Mouse (Mus musculus): ENCODE results near the gene Rdh12.

Gene Rdh12

DNA sequence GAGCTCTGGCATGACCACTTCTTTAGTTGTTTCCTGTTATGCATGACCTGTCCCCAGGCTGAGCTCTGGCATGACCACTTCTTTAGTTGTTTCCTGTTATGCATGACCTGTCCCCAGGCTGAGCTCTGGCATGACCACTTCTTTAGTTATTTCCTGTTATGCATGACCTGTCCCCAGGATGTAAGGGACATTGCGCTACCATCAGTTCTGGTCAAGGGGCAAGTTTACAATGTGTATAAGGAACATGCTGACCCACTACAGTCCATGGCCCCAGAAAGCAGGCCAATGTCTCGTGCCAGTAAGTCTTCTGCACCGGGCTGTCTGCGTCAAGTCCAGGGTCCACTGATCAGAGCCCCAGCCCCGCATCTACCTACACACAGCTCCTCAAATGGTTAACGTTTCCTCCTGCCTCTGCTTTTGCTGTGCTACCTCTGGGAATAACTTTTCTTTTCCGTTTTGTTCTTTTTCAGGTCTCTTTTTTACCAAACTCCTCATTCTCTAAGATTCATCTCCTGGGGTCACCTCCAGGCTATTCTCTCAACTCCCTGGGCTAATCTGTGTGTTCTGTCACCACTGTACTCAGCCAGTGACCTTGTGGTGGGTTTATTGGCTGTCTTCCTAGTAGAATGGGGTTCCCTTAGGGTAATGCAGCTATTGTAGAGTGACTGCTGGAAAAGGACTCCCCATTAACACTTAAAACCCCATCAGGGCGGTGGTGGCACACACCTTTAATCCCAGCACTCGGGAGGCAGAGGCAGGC lies 44.8 kb downstream of the Rdh12 start:
- no peak for DNase-seq (ENCODE audit: low read depth, low spot score)

DNA sequence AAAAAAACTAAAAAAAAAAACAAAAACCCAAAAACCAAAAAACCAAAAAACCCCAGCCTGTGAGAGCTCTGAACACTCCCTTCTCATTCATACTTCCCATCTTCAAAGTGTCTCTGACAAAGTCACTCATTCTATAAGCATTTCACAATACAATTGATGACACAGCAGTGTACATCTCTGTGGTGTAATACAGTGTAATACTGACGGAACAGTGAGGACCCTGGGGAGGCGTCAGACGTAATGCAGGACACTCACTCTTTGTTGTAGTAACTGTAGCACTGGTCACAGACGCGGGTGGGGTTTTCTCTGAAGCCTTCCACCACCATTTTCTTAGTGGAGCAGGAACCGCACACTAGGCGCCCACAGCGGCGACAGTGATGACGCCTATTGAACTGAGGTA lies 46.3 kb downstream of the Rdh12 start:
- no peak for DNase-seq (ENCODE audit: low read depth, low spot score)

DNA sequence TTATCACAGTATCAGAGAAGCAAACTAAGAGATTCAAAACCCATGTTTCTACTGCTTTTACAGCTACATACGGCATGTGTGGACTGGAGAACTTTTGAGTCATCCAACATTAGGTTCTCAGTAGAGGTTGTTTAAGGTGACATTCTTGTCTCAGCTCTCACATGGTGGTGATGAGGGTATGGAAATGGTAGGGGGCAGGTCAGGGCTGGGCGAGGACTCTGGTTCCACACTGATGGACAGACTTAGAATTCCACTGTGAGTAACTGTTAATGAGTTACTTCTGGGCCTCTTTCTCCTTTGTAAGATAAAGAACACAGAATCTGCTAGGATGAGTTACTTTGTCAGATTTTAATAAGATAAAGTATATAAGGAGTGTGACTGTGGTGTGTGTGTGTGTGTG lies 51.4 kb downstream of the Rdh12 start:
- no peak for DNase-seq (ENCODE audit: low read depth, low spot score)

DNA sequence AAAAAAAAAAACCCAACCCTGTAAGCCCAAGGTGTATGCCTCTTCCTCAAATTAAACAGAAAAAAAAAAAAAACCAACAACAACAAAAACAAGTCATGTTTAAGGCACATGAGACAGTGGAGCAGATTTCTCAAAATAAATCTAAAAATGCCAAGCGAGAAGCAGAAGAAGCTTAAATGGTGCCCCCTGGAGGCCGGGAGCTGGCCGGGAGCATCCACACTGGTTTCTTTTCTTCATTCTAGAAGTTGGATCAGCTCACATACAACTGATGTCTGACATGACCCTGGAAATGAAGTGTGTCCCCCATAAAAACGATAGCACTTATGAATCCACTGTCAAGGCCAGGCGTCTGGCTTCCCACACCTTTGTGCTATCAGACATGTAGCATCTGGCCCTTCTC lies 52.3 kb downstream of the Rdh12 start:
- DNase-seq (ENCODE audit: low read depth, low spot score), result no peak

All from telencephalon, adult 2 months (tissue).